Mouse (Mus musculus) spleen, adult 10 weeks (tissue): ENCODE measurements around the gene Myh2. TPM values are rescaled to one million over a fixed set of nuclear protein-coding genes. Genes with fewer than 3 reads are reported as not detected.

Experiments
- polyA plus RNA-seq: library from polyadenylated mRNA; stranded (reverse); fragments of 350-450 nt; fragmentation: Illumina TruSeq; extraction: RNeasy Lipid Tissue Mini Kit (QIAGEN cat#74804); gene quantifications from one replicate; pipeline ENCODE4 v1.2.3, GENCODE M21; 2015; ENCODE audit warnings: low replicate concordance; ENCODE audit not compliant: insufficient read depth

The Myh2 gene
- polyA plus RNA-seq = not detected

GRCm38 (mm10) chr11:67170727-67171126 is at the start of gene Myh2:
Gene Myh2 (plus strand): TSS chr11:67171027.

DNA sequence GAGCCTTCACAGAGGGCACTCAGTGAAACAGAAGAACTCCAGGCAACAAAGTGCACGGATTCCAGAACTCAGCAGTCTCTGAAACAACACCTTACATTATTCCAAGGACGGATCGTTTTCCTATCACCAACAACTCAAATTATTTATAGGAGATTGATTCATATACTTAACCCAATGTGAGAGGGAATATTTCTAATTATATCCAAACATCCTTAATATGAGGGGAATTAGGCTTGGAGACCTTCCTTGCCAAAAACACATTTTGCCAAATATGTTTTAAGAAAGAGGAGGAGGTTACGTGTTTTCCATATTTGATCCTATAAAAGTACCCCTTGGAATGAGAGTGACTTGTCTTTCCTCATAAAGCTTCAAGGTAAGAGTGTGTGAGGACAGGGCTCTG is 28.9 kb downstream of the Myh2 start, which contains the start of gene Myh1:
Gene Myh1, plus strand, starts transcription at position 301 of the 400 bp plus-strand sequence.

GRCm38 (mm10) chr11:67237481-67238079 is 66.8 kb downstream of the Myh2 start, which contains the start of gene Myh4:
Gene Myh4 (plus strand): TSS chr11:67238029.

Other genes with a start within 250 kb of the Myh2 start
- not detected for gene Tmem238l, start 214.4 kb upstream of the Myh2 start, polyA plus RNA-seq
- 2.8 TPM for gene Tmem220, start 145.9 kb upstream of the Myh2 start, polyA plus RNA-seq
- gene Adprm, start 118.4 kb upstream of the Myh2 start, polyA plus RNA-seq = 58.2 TPM
- 11.8 TPM for gene Sco1, start 118.4 kb upstream of the Myh2 start, polyA plus RNA-seq
- gene Myh3, start 92.7 kb upstream of the Myh2 start, polyA plus RNA-seq = not detected
- 0.39 TPM for gene Myh1, start 29.0 kb downstream of the Myh2 start, polyA plus RNA-seq
- not detected for gene Myh4, start 67.0 kb downstream of the Myh2 start, polyA plus RNA-seq
- 0.11 TPM for gene Myh8, start 106.1 kb downstream of the Myh2 start, polyA plus RNA-seq
- gene Myh13, start 150.6 kb downstream of the Myh2 start, polyA plus RNA-seq = 0.11 TPM